Mouse (Mus musculus) liver, adult 2 months (tissue): ENCODE results near the gene Tnfrsf25.

Experiments used
- CTCF ChIP-seq: fragments of 200-500 bp; IDR thresholded peaks from 2 replicates; pipeline ENCODE4 v1.5.1; 2011; ENCODE audit warnings: low read depth, low read length, control low read depth
- POLR2A ChIP-seq: fragments of 200-500 bp; IDR thresholded peaks from 2 replicates; pipeline ENCODE4 v1.6.1; 2011; ENCODE audit warnings: low read length, control low read depth; ENCODE audit not compliant: insufficient read depth; ENCODE audit errors: extremely low read depth

GRCm38 (mm10) chr4:152101921-152102320 lies 13.8 kb upstream of the Tnfrsf25 start:
- TF ChIP-seq POLR2A (no peak), CTCF (no peak)
